Mouse (Mus musculus): ENCODE measurements at regions not wholly inside any gene's neighbourhood (a gene's known extent, or its start where the extent isn't known, plus 50 kb on each side); places are given as distances from the start of the nearest gene placed in this dataset.

GRCm38 (mm10) chr6:84456803-84457202 lies 136.9 kb downstream of the Cyp26b1 start:
- TF ChIP-seq POLR2A (IDR thresholded peaks at IDR 0.05; ENCODE audit: control insufficient read depth in 1 of 2, insufficient read depth in 1 of 2, low read depth in 1 of 2, low read length in 2 of 2, poor library complexity in 1 of 2), result no peak
- TF ChIP-seq CTCF (IDR thresholded peaks at IDR 0.05 in 2 of 3, conservative IDR thresholded peaks at IDR 0.05 in 1 of 3; ENCODE audit: control insufficient read depth in 1 of 3, insufficient read depth in 1 of 3, low read depth in 2 of 3, low read length in 3 of 3, poor library complexity in 1 of 3, severe bottlenecking in 1 of 3), result no peak
- no peak for TF ChIP-seq CHD1 (IDR thresholded peaks at IDR 0.05; ENCODE audit: low read depth, low read length)
- TF ChIP-seq POLR2AphosphoS5 (IDR thresholded peaks at IDR 0.05; ENCODE audit: borderline replicate concordance, low read depth, low read length), result no peak
- no peak for TF ChIP-seq ZMIZ1 (IDR thresholded peaks at IDR 0.05; ENCODE audit: low read depth, low read length)
- TF ChIP-seq ZC3H11A (IDR thresholded peaks at IDR 0.05; ENCODE audit: low read depth, low read length), result no peak
- TF ChIP-seq TAL1 (IDR thresholded peaks at IDR 0.05; ENCODE audit: low read length), result no peak
- no peak for TF ChIP-seq ELF1 (IDR thresholded peaks at IDR 0.05; ENCODE audit: low read depth, low read length)
- no peak for TF ChIP-seq TBP (IDR thresholded peaks at IDR 0.05; ENCODE audit: low read depth, low read length)
- TF ChIP-seq ETS1 (IDR thresholded peaks at IDR 0.05; ENCODE audit: low read depth, low read length), result no peak
- no peak for TF ChIP-seq TCF12 (IDR thresholded peaks at IDR 0.05; ENCODE audit: low read depth, low read length)
- no peak for TF ChIP-seq GATA1 (IDR thresholded peaks at IDR 0.05; ENCODE audit: low read depth, low read length)
- no peak for TF ChIP-seq ZKSCAN1 (IDR thresholded peaks at IDR 0.05; ENCODE audit: low read depth, low read length)
